In the genomic region with DNA sequence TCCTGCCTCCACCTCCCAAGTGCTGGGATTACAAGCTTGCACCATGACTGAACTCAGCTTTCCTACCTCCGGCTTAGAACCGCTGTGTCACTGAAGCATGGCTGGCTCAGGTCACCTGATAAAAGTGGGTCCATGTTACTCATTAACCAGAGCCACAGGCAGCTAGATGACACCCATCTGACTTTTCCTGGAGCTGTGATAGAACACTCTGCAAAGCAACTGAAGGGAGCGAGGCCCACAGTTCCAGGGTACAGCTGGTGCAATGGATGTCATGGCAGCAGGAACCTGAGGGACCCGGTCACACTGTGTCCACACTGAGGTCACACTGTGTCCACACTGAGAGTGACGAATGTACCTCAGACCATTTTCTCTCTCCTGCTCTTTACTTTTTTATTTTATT, we compare ENCODE assay signal across 20 mouse cellular contexts. TPM values are rescaled to one million over a fixed set of nuclear protein-coding genes. Genes with fewer than 3 reads are reported as not detected.
DNase-seq lines count a peak whose midpoint lies in the region; ATAC-seq and TF ChIP-seq lines count a peak whose summit lies in the region.
"Had no signal": no experiment of that assay in that cellular context is flagged by ENCODE, and none has a peak within 500 bp of the region (broad histone marks: within the 10 kb centered on the region; RNA-seq: fewer than 3 reads in every experiment).

No protein-coding gene starts in this region.

- H3K36me3 ChIP-seq in intestine, postnatal 0 days (ENCODE audit: control insufficient read depth, insufficient read depth), result no peaks in the 10 kb centered on the region
- no peaks in the 10 kb centered on the region for H3K36me3 ChIP-seq in kidney, embryonic 16.5 days (ENCODE audit: insufficient read depth, low read length)
- no peaks in the 10 kb centered on the region for H3K36me3 ChIP-seq in liver, embryonic 13.5 days
- no peaks in the 10 kb centered on the region for H3K36me3 ChIP-seq in stomach, embryonic 14.5 days (ENCODE audit: control insufficient read depth, insufficient read depth, low read length)
- H3K36me3 ChIP-seq in hindbrain, embryonic 10.5 days, result no peaks in the 10 kb centered on the region
- H3K36me3 ChIP-seq in neural tube, embryonic 15.5 days, result no peaks in the 10 kb centered on the region
- H3K36me3 ChIP-seq: G1E; heart, embryonic 12.5 days; limb, embryonic 15.5 days; midbrain, embryonic 12.5 days had no signal

- peak; percentile 91 for ATAC-seq in intestine, postnatal 0 days
- ATAC-seq in kidney, embryonic 16.5 days (ENCODE audit: low FRiP score, low TSS enrichment), result peak; percentile 15; the same call in 1 of the 2 replicates
- ATAC-seq in liver, embryonic 13.5 days (ENCODE audit: low read depth), result peak; percentile 90
- ATAC-seq in stomach, embryonic 14.5 days (ENCODE audit: insufficient number of reproducible peaks, insufficient read depth, low FRiP score, low read depth), result peak; percentile 76; the same call in 1 of the 2 replicates
- ATAC-seq in neural tube, embryonic 15.5 days (ENCODE audit: low FRiP score), result no peak
- ATAC-seq: forebrain, embryonic 14.5 days had no signal

- H3K27ac ChIP-seq in intestine, postnatal 0 days (ENCODE audit: low read depth, low read length), result peak overlapping the region; percentile 9; the same call in 1 of the 2 replicates
- no peak overlapping the region for H3K27ac ChIP-seq in kidney, embryonic 16.5 days (ENCODE audit: low read length)
- peak overlapping the region; percentile 72; the same call in 1 of the 2 replicates for H3K27ac ChIP-seq in liver, embryonic 13.5 days
- H3K27ac ChIP-seq in stomach, embryonic 14.5 days (ENCODE audit: low read length), result no peak overlapping the region
- H3K27ac ChIP-seq in hindbrain, embryonic 10.5 days, result no peak overlapping the region
- H3K27ac ChIP-seq in neural tube, embryonic 15.5 days (replicated peaks), result no peak overlapping the region
- H3K27ac ChIP-seq: limb, embryonic 15.5 days; midbrain, embryonic 12.5 days had no signal

- H3K9ac ChIP-seq in intestine, postnatal 0 days (ENCODE audit: low read depth, low read length), result no peak overlapping the region
- no peak overlapping the region for H3K9ac ChIP-seq in kidney, embryonic 16.5 days (replicated peaks; ENCODE audit: low read length)
- H3K9ac ChIP-seq in liver, embryonic 13.5 days, result no peak overlapping the region
- no peak overlapping the region for H3K9ac ChIP-seq in stomach, embryonic 14.5 days (replicated peaks; ENCODE audit: low read depth, low read length)
- no peak overlapping the region for H3K9ac ChIP-seq in neural tube, embryonic 15.5 days (replicated peaks)
- H3K9ac ChIP-seq: heart, embryonic 12.5 days; limb, embryonic 15.5 days; midbrain, embryonic 12.5 days had no signal

- no peaks in the 10 kb centered on the region for H3K27me3 ChIP-seq in intestine, postnatal 0 days (replicated peaks; ENCODE audit: control insufficient read depth, insufficient read depth, low read length)
- no peaks in the 10 kb centered on the region for H3K27me3 ChIP-seq in kidney, embryonic 16.5 days (ENCODE audit: insufficient read depth, low read length)
- 0 out of 2 replicates have a peak, but pooled peaks cover 3% of the 10 kb centered on the region for H3K27me3 ChIP-seq in liver, embryonic 13.5 days
- H3K27me3 ChIP-seq in stomach, embryonic 14.5 days (ENCODE audit: control insufficient read depth, insufficient read depth, low read length), result no peaks in the 10 kb centered on the region
- H3K27me3 ChIP-seq in hindbrain, embryonic 10.5 days (ENCODE audit: insufficient read depth, poor library complexity, severe bottlenecking), result 0 out of 2 replicates have a peak, but pooled peaks cover 2% of the 10 kb centered on the region
- H3K27me3 ChIP-seq in neural tube, embryonic 15.5 days (replicated peaks), result no peaks in the 10 kb centered on the region
- H3K27me3 ChIP-seq: heart, embryonic 12.5 days; limb, embryonic 15.5 days had no signal

- H3K4me1 ChIP-seq in intestine, postnatal 0 days (replicated peaks; ENCODE audit: control insufficient read depth, insufficient read depth, low read length), result peaks cover 3% of the 10 kb centered on the region; the same call in 1 of the 2 replicates
- peaks cover 5% of the 10 kb centered on the region for H3K4me1 ChIP-seq in kidney, embryonic 16.5 days (ENCODE audit: insufficient read depth, low read length)
- peaks cover 8% of the 10 kb centered on the region; the same call in 1 of the 2 replicates for H3K4me1 ChIP-seq in liver, embryonic 13.5 days (replicated peaks)
- H3K4me1 ChIP-seq in stomach, embryonic 14.5 days (ENCODE audit: control insufficient read depth, insufficient read depth, low read length), result 0 out of 2 replicates have a peak, but pooled peaks cover 4% of the 10 kb centered on the region
- peaks cover 10% of the 10 kb centered on the region; the same call in 1 of the 2 replicates for H3K4me1 ChIP-seq in hindbrain, embryonic 10.5 days (replicated peaks)
- peaks cover 5% of the 10 kb centered on the region; the same call in 1 of the 2 replicates for H3K4me1 ChIP-seq in neural tube, embryonic 15.5 days

- no peaks in the 10 kb centered on the region for H3K9me3 ChIP-seq in intestine, postnatal 0 days (ENCODE audit: control insufficient read depth)
- H3K9me3 ChIP-seq in kidney, embryonic 16.5 days (ENCODE audit: low read length), result no peaks in the 10 kb centered on the region
- H3K9me3 ChIP-seq in liver, embryonic 13.5 days (replicated peaks), result no peaks in the 10 kb centered on the region
- H3K9me3 ChIP-seq in stomach, embryonic 14.5 days (ENCODE audit: control insufficient read depth, low read depth, low read length), result no peaks in the 10 kb centered on the region
- no peaks in the 10 kb centered on the region for H3K9me3 ChIP-seq in hindbrain, embryonic 10.5 days
- no peaks in the 10 kb centered on the region for H3K9me3 ChIP-seq in neural tube, embryonic 15.5 days (replicated peaks)
- H3K9me3 ChIP-seq: G1E; heart, embryonic 12.5 days; limb, embryonic 15.5 days; midbrain, embryonic 12.5 days had no signal

- H3K4me3 ChIP-seq in intestine, postnatal 0 days (ENCODE audit: low read depth, low read length), result no peak overlapping the region
- no peak overlapping the region for H3K4me3 ChIP-seq in kidney, embryonic 16.5 days (ENCODE audit: low read length)
- no peak overlapping the region for H3K4me3 ChIP-seq in liver, embryonic 13.5 days (replicated peaks)
- no peak overlapping the region for H3K4me3 ChIP-seq in stomach, embryonic 14.5 days (ENCODE audit: low read depth, low read length)
- H3K4me3 ChIP-seq in hindbrain, embryonic 10.5 days, result no peak overlapping the region
- H3K4me3 ChIP-seq in neural tube, embryonic 15.5 days (replicated peaks), result no peak overlapping the region
- H3K4me3 ChIP-seq: heart, embryonic 12.5 days; limb, embryonic 15.5 days; midbrain, embryonic 12.5 days had no signal

- TF ChIP-seq CTCF in intestine, postnatal 0 days (IDR thresholded peaks at IDR 0.05; ENCODE audit: low read depth), result no peak

- H3K4me2 ChIP-seq in intestine, postnatal 0 days (replicated peaks; ENCODE audit: low read depth), result no peak overlapping the region
- no peak overlapping the region for H3K4me2 ChIP-seq in kidney, embryonic 16.5 days (replicated peaks; ENCODE audit: low read depth, low read length)
- no peak overlapping the region for H3K4me2 ChIP-seq in liver, embryonic 13.5 days
- no peak overlapping the region for H3K4me2 ChIP-seq in stomach, embryonic 14.5 days (replicated peaks; ENCODE audit: low read depth, low read length)
- no peak overlapping the region for H3K4me2 ChIP-seq in neural tube, embryonic 15.5 days
- H3K4me2 ChIP-seq: heart, embryonic 12.5 days; limb, embryonic 15.5 days; midbrain, embryonic 12.5 days had no signal

- intact Hi-C loops in heart, postnatal 25 days (cut with DNase I), result no loop called here

- 44% methylated on average over 5 of the region's 5 CpGs for WGBS in intestine, postnatal 0 days
- 69% methylated on average over 5 of the region's 5 CpGs for WGBS in kidney, embryonic 16.5 days
- 62% methylated on average over 5 of the region's 5 CpGs for WGBS in liver, embryonic 13.5 days (ENCODE audit: insufficient replicate concordance)
- WGBS in stomach, embryonic 14.5 days, result 71% methylated on average over 5 of the region's 5 CpGs
- WGBS in hindbrain, embryonic 10.5 days, result 90% methylated on average over 5 of the region's 5 CpGs
- WGBS in neural tube, embryonic 15.5 days, result 91% methylated on average over 5 of the region's 5 CpGs

- DNase-seq in liver, embryonic 13.5 days, result peak; percentile 9
- DNase-seq in hindbrain, embryonic 10.5 days (ENCODE audit: low spot score), result no peak
- DNase-seq in heart, postnatal 25 days (ENCODE audit: low spot score), result no peak
- DNase-seq in heart, adult 18-20 months, result no peak
- DNase-seq: adrenal gland, postnatal 10 days; cerebellum, adult 9-10 months; embryo, embryonic 11 days; gastrocnemius, postnatal 14 days; right cerebral cortex, postnatal 4 days had no signal

RNA-seq across cellular contexts. Expression of gene Gstt1, which starts 8.5 kb away (rescaled TPM):
- 11.6 and 14.4 TPM in 2 replicates for polyA plus RNA-seq in intestine, postnatal 0 days (2015; fragmentation: Nextera tagmentation; extraction: Ambion mirVana)
- polyA plus RNA-seq in kidney, embryonic 16.5 days (2015; fragmentation: Nextera tagmentation; extraction: Ambion mirVana), result 16.5 and 19.7 TPM in 2 replicates
- polyA plus RNA-seq in liver, embryonic 13.5 days (2015; fragmentation: Nextera tagmentation; extraction: Ambion mirVana), result 49.2 and 50.2 TPM in 2 replicates
- 11.6 and 12.6 TPM in 2 replicates for polyA plus RNA-seq in stomach, embryonic 14.5 days (2014; fragmentation: Nextera tagmentation; extraction: Ambion mirVana)
- polyA plus RNA-seq in hindbrain, embryonic 10.5 days (2016; fragmentation: Nextera tagmentation; extraction: Ambion mirVana), result 3.8 and 4.1 TPM in 2 replicates
- 10 to 100 TPM; 12.2 to 13.4 TPM for total RNA-seq in heart, postnatal 25 days (2021)
- 9.6 and 13.8 TPM in 2 replicates for polyA plus RNA-seq in neural tube, embryonic 15.5 days (2015; fragmentation: Nextera tagmentation; extraction: Ambion mirVana)
- 10 to 100 TPM; 16.1 to 22.4 TPM for total RNA-seq in heart, adult 18-20 months (2021)

RNA-seq across cellular contexts. Expression of gene Gstt3, which starts 8.6 kb away (rescaled TPM):
- polyA plus RNA-seq in intestine, postnatal 0 days (2015; fragmentation: Nextera tagmentation; extraction: Ambion mirVana), result 47.7 and 51.5 TPM in 2 replicates
- 54.8 and 56.5 TPM in 2 replicates for polyA plus RNA-seq in kidney, embryonic 16.5 days (2015; fragmentation: Nextera tagmentation; extraction: Ambion mirVana)
- polyA plus RNA-seq in liver, embryonic 13.5 days (2015; fragmentation: Nextera tagmentation; extraction: Ambion mirVana), result 8.0 and 10.3 TPM in 2 replicates
- polyA plus RNA-seq in stomach, embryonic 14.5 days (2014; fragmentation: Nextera tagmentation; extraction: Ambion mirVana), result 46.5 and 48.5 TPM in 2 replicates
- 1.4 and 1.9 TPM in 2 replicates for polyA plus RNA-seq in hindbrain, embryonic 10.5 days (2016; fragmentation: Nextera tagmentation; extraction: Ambion mirVana)
- total RNA-seq in heart, postnatal 25 days (2021), result 1 to 10 TPM; 3.1 to 3.3 TPM
- 1.3 and 5.3 TPM in 2 replicates for polyA plus RNA-seq in neural tube, embryonic 15.5 days (2015; fragmentation: Nextera tagmentation; extraction: Ambion mirVana)
- total RNA-seq in heart, adult 18-20 months (2021), result 1 to 10 TPM; 3.7 to 5.0 TPM

RNA-seq across cellular contexts. Expression of gene Gm20441, which starts 9.1 kb away (rescaled TPM):
- polyA plus RNA-seq in intestine, postnatal 0 days (2015; fragmentation: Nextera tagmentation; extraction: Ambion mirVana), result 0.42 and 0.76 TPM in 2 replicates
- polyA plus RNA-seq in kidney, embryonic 16.5 days (2015; fragmentation: Nextera tagmentation; extraction: Ambion mirVana), result 0.59 TPM in 1 of 2 replicates, not detected in the other
- polyA plus RNA-seq in liver, embryonic 13.5 days (2015; fragmentation: Nextera tagmentation; extraction: Ambion mirVana), result not detected in 2 replicates
- not detected in 2 replicates for polyA plus RNA-seq in stomach, embryonic 14.5 days (2014; fragmentation: Nextera tagmentation; extraction: Ambion mirVana)
- polyA plus RNA-seq in hindbrain, embryonic 10.5 days (2016; fragmentation: Nextera tagmentation; extraction: Ambion mirVana), result not detected in 2 replicates
- under 1 TPM in 1 of 2 experiments, not detected in 1; 0.44 TPM for total RNA-seq in heart, postnatal 25 days (2021)
- 0.29 TPM in 1 of 2 replicates, not detected in the other for polyA plus RNA-seq in neural tube, embryonic 15.5 days (2015; fragmentation: Nextera tagmentation; extraction: Ambion mirVana)
- not detected for total RNA-seq in heart, adult 18-20 months (2021)
- total RNA-seq: adrenal gland, postnatal 10 days; G1E; gastrocnemius, postnatal 14 days; hematopoietic stem cell, adult 5-6 weeks had no signal
- polyA plus RNA-seq: C2C12; G1E; heart, embryonic 12.5 days; midbrain, embryonic 12.5 days had no signal

RNA-seq across cellular contexts. Expression of gene Ddt, which starts 16.6 kb away (rescaled TPM):
- 122 and 129 TPM in 2 replicates for polyA plus RNA-seq in intestine, postnatal 0 days (2015; fragmentation: Nextera tagmentation; extraction: Ambion mirVana)
- 80.2 and 86.9 TPM in 2 replicates for polyA plus RNA-seq in kidney, embryonic 16.5 days (2015; fragmentation: Nextera tagmentation; extraction: Ambion mirVana)
- 180 and 186 TPM in 2 replicates for polyA plus RNA-seq in liver, embryonic 13.5 days (2015; fragmentation: Nextera tagmentation; extraction: Ambion mirVana)
- polyA plus RNA-seq in stomach, embryonic 14.5 days (2014; fragmentation: Nextera tagmentation; extraction: Ambion mirVana), result 65.3 and 65.5 TPM in 2 replicates
- 94.1 and 95.3 TPM in 2 replicates for polyA plus RNA-seq in hindbrain, embryonic 10.5 days (2016; fragmentation: Nextera tagmentation; extraction: Ambion mirVana)
- 100 to 1,000 TPM in 1 of 2 experiments, 10 to 100 TPM in 1; 93.7 to 102 TPM for total RNA-seq in heart, postnatal 25 days (2021)
- polyA plus RNA-seq in neural tube, embryonic 15.5 days (2015; fragmentation: Nextera tagmentation; extraction: Ambion mirVana), result 91.4 and 101 TPM in 2 replicates
- 100 to 1,000 TPM in 1 of 2 experiments, 10 to 100 TPM in 1; 83.7 to 109 TPM for total RNA-seq in heart, adult 18-20 months (2021)

RNA-seq across cellular contexts. Expression of gene Cabin1, which starts 25.7 kb away (rescaled TPM):
- 14.1 and 15.6 TPM in 2 replicates for polyA plus RNA-seq in intestine, postnatal 0 days (2015; fragmentation: Nextera tagmentation; extraction: Ambion mirVana)
- 34.0 and 34.9 TPM in 2 replicates for polyA plus RNA-seq in kidney, embryonic 16.5 days (2015; fragmentation: Nextera tagmentation; extraction: Ambion mirVana)
- polyA plus RNA-seq in liver, embryonic 13.5 days (2015; fragmentation: Nextera tagmentation; extraction: Ambion mirVana), result 15.4 and 16.6 TPM in 2 replicates
- 42.7 and 49.0 TPM in 2 replicates for polyA plus RNA-seq in stomach, embryonic 14.5 days (2014; fragmentation: Nextera tagmentation; extraction: Ambion mirVana)
- 36.8 and 38.4 TPM in 2 replicates for polyA plus RNA-seq in hindbrain, embryonic 10.5 days (2016; fragmentation: Nextera tagmentation; extraction: Ambion mirVana)
- 10 to 100 TPM; 19.6 to 22.6 TPM for total RNA-seq in heart, postnatal 25 days (2021)
- 32.9 and 35.8 TPM in 2 replicates for polyA plus RNA-seq in neural tube, embryonic 15.5 days (2015; fragmentation: Nextera tagmentation; extraction: Ambion mirVana)
- total RNA-seq in heart, adult 18-20 months (2021), result 10 to 100 TPM; 15.2 to 20.9 TPM

Comparison
In these comparisons a context has a peak if more than half of its experiments do, and no peak if none do; other contexts are left out.
1. H3K27ac ChIP-seq: peak in intestine, postnatal 0 days (single experiment) and liver, embryonic 13.5 days (single experiment); none in kidney, embryonic 16.5 days (single experiment), stomach, embryonic 14.5 days (single experiment), hindbrain, embryonic 10.5 days (single experiment) and neural tube, embryonic 15.5 days (single experiment).